Mouse (Mus musculus): ENCODE results near the gene Actbl2.

DNA sequence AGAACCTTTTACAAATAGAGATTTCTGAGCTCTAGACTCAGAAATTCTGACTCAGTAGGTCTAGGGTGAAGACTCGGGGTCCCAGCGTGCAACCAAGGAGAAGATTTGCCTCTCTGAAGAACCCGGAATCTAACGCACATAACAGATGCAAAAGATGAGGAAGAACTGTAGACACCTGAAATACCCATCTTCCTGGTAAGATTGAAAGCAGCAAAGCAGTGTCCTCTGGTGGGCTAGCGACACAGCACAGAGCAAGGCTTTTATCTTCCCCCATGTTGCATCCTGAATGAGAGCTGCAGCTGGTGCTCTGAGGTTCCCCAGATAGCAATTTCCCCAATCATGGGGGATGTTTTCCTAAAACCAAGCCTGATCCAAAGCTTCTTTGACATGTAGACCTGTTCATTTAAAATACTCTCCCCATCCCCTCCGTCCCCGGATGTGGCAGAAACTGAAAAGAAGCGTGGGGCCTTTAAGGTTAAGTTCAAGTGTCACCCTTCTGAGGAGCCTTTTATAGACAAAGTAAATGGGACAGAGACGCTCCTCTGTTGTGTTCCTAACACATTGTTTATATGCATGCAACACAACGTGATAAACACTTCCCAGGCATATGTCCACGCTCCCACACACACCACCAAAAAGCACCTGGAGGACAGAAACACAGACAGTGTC is 3.7 kb downstream of the Actbl2 start:
- TF ChIP-seq CTCF (IDR thresholded peaks at IDR 0.05; ENCODE audit: control insufficient read depth, insufficient read depth, low read length), result no peak
- TF ChIP-seq POLR2A (IDR thresholded peaks at IDR 0.05; ENCODE audit: borderline replicate concordance, control insufficient read depth, low read depth, low read length), result no peak
